Mouse (Mus musculus) cortical plate, adult 2 months (tissue): ENCODE results near the gene Nrap.

Source experiments
- CTCF ChIP-seq: fragments of 200-500 bp; IDR thresholded peaks from 2 replicates; pipeline ENCODE4 v1.5.1; 2011; ENCODE audit warnings: mild to moderate bottlenecking, control low read depth, low read length; ENCODE audit not compliant: insufficient read depth; ENCODE audit errors: extremely low read depth
- POLR2A ChIP-seq: fragments of 200-500 bp; IDR thresholded peaks from 2 replicates; pipeline ENCODE4 v1.6.1; 2011; ENCODE audit warnings: mild to moderate bottlenecking, low read length, control low read depth; ENCODE audit not compliant: insufficient read depth; ENCODE audit errors: extremely low read depth

GRCm38 (mm10) chr19:56378007-56378406 lies 11.8 kb downstream of the Nrap start:
- TF ChIP-seq POLR2A (no peak), CTCF (no peak)
